Mouse (Mus musculus) left cerebral cortex, adult 2 months (tissue): ENCODE results near the gene Dars. TPM values are rescaled to one million over a fixed set of nuclear protein-coding genes. Genes with fewer than 3 reads are reported as not detected.
"Not testable (repeated sequence)": the region's sequence is repeated elsewhere in the genome, so short reads cannot be mapped to it uniquely, and the experiment has no call there.

Source experiments
- DNase-seq, 2 experiments: peaks; one replicate each; pipeline ENCODE4 v3.0.0; 2021 to 2022; ENCODE audit warnings: low spot score in 2 of 2, mixed read lengths in 1 of 2; ENCODE audit errors: extremely low spot score in 1 of 2
- H3K27ac ChIP-seq: fragments of 200-600 bp; 2 replicates; pipeline ENCODE4 v1.8.1; 2022
- H3K4me3 ChIP-seq: fragments of 200-600 bp; 2 replicates; pipeline ENCODE4 v1.8.1; 2022
- CTCF ChIP-seq: fragments of 200-600 bp; IDR thresholded peaks from 2 replicates; pipeline ENCODE4 v1.8.1; 2022; ENCODE audit warnings: antibody characterized with exemption, mild to moderate bottlenecking, moderate library complexity
- intact Hi-C: fragments of 180-260 bp; cut with DNase I; formaldehyde crosslinking; loops from one replicate; pipeline ENCODE4 v1.15.1; 2025
- total RNA-seq, 2 experiments: library from RNA; stranded (reverse); gene quantifications; 2 replicates each; pipeline ENCODE4 v1.2.3; 2021

Gene Dars
- total RNA-seq, 2 experiments from 2014 or later = 48.9 to 49.6 TPM

GRCm38 (mm10) chr1:128327165-128327564, 90.0 kb downstream of the Dars start:
- no peak overlapping the region for H3K27ac ChIP-seq
- no peak for TF ChIP-seq CTCF
- no peak for DNase-seq
- H3K4me3 ChIP-seq = no peak overlapping the region
- intact Hi-C loops = no loop called here

GRCm38 (mm10) chr1:128324776-128325175, 92.4 kb downstream of the Dars start:
- Histone ChIP-seq H3K27ac (no peak overlapping the region), H3K4me3 (no peak overlapping the region)
- intact Hi-C loops = no loop called here
- DNase-seq = no peak
- TF ChIP-seq CTCF = no peak

GRCm38 (mm10) chr1:128323026-128323643, 94.0 kb downstream of the Dars start:
- intact Hi-C loops = no loop called here
- no peak for TF ChIP-seq CTCF
- DNase-seq = no peak
- no peak overlapping the region for H3K4me3 ChIP-seq
- H3K27ac ChIP-seq = no peak overlapping the region

DNA sequence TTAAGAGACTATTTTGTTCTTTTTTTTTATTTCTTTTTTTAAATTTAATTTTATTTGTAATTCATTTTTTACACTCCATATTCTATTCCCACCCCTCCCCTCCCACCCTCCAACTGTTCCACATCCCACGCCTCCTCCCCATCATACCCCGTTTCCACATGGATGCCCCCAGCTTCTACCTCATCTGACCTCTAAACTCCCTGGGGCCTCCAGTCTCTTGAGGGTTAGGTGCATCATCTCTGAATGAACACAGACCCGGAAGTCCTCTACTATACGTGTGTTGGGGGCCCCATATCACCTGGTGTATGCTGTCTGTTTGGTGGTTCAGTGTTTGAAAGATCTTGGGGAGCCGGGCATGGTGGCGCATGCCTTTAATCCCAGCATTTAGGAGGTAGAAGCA, 97.9 kb downstream of the Dars start:
- DNase-seq, H3K27ac ChIP-seq: not testable (repeated sequence)

DNA sequence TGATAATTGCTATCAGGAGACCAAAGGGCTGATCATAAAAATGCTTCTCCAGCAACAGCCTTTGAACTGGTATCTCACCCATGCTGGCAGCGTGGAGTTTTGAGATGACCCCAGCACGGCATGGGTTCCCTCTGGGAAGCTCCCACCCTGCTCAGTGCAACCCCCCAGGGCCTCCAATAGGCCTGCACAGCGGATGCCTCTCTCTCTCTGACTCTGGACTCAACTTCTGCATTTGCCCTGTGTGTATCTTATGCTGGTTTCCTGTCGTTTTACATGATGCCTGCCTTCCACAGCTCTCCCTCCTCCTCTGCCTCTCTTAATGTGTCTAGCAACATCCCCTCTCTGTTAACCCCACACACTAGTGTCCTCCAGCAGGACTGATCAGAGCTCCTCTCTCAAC, 102.5 kb downstream of the Dars start:
- no peak for TF ChIP-seq CTCF
- Histone ChIP-seq H3K27ac (no peak overlapping the region), H3K4me3 (no peak overlapping the region)
- intact Hi-C loops = no loop called here
- no peak for DNase-seq

More for the DNA sequence above, 97.9 kb downstream of the Dars start:
- intact Hi-C loops, H3K4me3 ChIP-seq: not testable (repeated sequence)

Other genes starting within 250 kb of the Dars start
- 10 to 100 TPM; 46.2 to 46.5 TPM for gene Ubxn4, start 173.4 kb downstream of the Dars start, total RNA-seq
- 1 to 10 TPM; 1.4 to 2.0 TPM for gene Lct, start 89.0 kb downstream of the Dars start, total RNA-seq
- gene Mcm6, start 57.7 kb downstream of the Dars start, total RNA-seq = 1 to 10 TPM; 4.5 to 7.1 TPM
- 1 to 10 TPM; 1.2 to 2.4 TPM for gene Cxcr4, start 174.9 kb upstream of the Dars start, total RNA-seq